Mouse (Mus musculus): Measurements from ENCODE around the gene Emc9. TPM values are rescaled to one million over a fixed set of nuclear protein-coding genes. Genes with fewer than 3 reads are reported as not detected.

The Emc9 gene
- total RNA-seq, 2 experiments from 2014 or later, result 10.5 to 11.2 TPM

DNA sequence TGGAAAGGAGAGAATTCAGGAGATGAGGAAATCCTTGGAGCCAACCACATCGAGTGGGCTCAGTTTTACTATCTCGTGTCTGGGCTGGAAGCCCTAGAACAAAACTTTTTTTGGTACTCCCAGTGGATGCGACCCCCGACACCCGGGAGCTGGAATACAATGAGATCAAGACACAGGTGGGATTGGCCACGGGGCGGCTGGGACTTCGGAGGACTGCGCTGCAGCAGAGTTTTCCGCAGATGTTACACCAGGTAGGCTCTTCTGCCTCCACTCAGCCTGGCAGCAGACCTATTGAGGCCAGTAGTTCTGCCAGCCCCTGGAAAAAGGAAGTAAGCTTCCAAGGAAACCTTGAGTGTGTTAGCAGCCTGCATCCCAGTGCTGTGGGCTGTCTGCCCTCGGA lies 21.9 kb downstream of the Emc9 start:
- ATAC-seq (ENCODE audit: poor library complexity, severe bottlenecking), result no peak

DNA sequence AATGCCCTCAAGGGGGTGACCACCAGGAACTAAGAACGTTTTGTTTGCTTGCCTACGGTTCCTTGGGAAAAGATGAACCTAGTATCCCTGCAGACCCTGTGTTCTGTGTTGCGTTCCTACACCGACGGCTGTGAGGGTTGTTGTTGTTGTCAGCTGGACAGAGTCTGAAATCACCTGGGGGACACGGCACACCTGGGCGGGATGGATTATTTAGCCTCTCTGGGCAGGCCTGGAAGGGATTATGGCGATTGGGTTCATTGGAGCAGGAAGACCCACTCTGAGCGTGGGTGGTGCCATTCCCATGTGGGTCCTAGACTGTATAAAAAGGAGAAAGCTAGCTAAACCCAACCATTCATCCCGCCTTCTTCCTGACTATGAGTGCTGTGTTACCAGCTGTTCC lies 23.2 kb downstream of the Emc9 start:
- ATAC-seq (ENCODE audit: poor library complexity, severe bottlenecking), result no peak

DNA sequence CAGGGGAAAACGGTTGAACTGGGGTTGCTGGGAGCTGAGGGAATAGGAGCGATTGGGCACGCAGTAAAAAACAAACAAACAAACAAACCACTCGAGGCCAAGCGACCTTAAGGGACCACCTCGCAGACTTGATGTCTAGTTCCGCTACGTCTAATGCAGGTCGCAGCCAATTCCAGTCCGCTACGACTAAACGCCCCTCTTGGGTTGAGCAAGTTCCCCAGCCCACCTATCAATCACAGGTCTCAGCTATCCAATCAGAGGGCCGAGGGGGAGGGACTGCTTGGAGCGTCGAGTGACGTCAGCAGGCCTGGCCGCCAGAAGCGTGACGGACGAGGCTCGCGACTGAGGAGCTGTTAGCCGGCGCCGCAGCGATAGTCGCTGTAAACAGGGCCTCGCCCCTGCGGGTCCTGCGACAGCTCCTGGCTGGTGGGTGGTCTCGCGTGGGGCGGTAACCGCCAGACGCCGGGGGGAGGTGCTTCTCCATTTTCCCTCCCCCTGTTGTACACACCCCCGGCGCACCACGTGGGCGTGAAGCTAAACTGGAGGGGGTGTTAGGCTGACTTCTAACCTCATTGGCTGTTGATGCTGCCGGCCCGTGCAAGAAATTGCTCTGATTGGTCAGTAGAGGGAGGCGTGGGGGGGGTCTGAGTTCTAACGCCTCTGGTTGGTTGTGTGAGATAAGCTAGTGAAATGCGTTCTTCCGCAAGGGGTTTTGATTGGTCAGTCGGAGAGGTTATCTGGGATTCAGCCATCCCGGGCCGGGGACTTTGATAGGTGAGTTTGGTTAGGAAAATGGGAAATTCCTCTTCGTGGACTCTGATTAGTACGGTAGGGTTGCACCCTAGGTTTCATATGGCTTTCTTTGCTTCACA lies 24.7 kb downstream of the Emc9 start, which contains the start of gene A730061H03Rik:
Gene A730061H03Rik (minus strand): TSS at position 205 of the 872 bp plus-strand sequence.
- ATAC-seq (ENCODE audit: poor library complexity, severe bottlenecking), result peak; percentile 75

DNA sequence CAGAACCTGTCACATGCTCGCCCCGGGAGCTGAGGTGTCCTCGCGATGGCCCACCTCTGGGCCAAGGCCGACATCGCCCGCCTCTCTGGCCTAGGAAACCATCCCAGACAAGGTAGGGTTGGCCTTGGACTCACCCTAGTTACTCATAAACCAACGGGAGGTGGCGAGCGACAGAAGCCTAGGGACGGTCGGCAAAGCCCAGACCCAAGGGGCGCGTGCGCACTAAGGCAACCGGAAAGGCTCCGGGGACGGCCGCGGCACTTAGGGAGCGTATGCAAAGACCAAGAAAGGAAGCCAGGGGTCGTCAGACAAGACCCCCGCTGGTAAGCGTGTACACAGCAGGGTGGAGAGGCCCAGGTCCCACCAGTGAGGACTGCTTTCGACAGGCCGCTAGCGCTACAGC lies 25.3 kb downstream of the Emc9 start, which contains the start of gene Dcaf11:
Gene Dcaf11 (plus strand): TSS at position 208 of the 403 bp plus-strand sequence.
- peak; percentile 59 for ATAC-seq (ENCODE audit: poor library complexity, severe bottlenecking)

DNA sequence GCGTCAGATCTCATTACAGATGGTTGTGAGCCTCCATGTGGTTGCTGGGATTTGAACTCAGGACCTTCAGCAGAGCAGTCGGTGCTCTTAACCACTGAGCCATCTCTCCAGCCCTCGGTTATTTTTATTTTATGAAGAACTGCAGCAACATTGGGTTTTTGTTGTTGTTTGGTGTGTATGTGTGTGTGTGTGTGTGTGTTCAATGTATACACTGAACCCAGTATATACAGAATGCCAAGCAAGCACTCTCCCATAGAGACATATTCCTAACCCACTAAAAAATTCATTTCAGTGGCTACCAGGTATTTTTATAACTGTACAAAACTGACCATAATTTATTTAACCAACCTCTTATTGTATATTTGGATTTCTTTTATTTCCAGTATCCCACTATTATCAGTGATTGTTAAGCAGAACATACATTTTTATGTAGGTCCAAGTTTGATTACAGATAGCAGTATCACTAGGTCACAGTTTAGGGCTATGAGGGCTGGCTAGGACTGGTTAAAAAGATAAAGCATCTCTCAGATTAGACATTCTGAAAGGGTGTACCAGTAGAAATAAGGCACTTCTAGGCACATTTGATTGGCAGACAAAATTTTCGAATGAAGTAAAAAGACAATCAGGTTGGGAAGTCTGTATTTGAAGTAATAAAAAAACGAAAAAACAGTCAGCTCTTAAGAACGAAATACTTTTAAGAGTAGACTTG lies 26.2 kb downstream of the Emc9 start:
- no peak for ATAC-seq (ENCODE audit: poor library complexity, severe bottlenecking)

DNA sequence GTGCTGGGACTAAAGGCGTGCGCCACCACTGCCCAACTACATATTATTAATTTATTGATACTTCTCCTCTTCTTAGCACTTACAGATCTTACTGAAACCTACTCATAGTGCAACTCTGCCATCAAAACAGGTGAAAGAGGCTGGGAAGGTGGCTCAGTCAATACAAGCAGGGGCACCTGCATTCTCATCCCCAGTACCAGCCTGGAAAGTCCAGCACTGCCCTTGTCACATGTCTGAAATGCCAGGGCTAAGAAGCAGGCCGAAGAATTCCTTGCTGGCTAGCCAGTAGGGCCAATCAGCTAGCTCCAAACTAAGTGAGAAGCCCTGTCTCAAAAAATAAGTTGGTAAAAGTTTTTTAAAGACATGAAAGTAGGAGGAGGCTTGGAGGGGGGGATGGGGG lies 27.5 kb downstream of the Emc9 start:
- no peak for ATAC-seq (ENCODE audit: poor library complexity, severe bottlenecking)

DNA sequence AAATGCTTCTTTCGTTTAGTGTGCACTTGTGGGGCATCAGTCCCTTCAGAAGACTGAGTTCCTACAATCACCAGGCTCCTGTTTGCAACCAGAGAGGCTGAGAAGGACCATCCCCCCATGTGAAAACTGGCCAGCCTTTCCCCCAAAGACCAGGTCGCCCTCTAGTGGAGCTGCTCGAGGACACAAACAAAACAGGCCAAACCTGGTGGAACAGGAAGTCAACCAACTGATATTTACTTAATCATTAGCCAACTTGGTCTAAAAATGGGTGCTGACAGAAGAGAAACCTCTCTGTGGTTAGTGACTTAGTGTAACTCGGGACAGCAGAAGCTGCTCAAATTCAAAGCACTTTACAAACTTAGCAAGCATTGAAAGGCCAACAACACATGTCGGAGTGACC lies 28.1 kb downstream of the Emc9 start:
- ATAC-seq (ENCODE audit: poor library complexity, severe bottlenecking), result peak; percentile 39

DNA sequence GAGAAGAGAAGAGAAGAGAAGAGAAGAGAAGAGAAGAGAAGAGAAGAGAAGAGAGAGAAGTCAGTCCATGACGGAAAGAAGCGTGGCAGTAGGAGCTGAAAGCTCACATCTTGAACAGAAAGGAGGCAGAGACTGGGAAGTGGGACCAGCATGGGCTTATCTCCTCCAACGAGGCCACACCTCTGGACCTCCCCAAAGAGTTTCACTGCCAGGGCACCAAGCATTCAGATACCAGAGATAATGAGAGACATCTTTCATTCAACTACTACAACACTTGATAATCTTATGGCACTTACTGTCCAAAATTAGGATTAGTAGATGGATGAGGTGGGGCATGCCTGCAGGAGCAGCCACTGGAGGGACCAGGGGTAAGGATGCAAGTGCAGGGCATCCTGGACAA lies 29.3 kb downstream of the Emc9 start:
- no peak for ATAC-seq (ENCODE audit: poor library complexity, severe bottlenecking)

DNA sequence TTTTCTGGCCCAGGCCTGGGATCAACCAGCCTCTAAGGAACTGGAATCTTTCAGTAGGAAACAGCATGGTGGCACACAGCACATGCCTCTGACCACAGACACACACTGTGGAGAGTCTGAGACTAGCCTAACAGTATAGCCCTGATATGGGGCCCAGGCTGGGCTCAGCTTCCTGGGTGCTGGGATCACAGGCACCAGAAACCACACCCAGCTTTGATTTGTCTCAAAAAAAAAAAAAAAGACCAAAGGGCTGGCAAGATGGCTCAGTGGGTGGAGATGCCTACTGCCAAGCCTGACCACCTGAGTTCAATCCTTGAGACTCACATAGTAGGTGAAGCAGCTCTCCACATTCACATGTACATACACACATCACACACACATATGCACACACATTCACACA lies 30.5 kb downstream of the Emc9 start:
- no peak for ATAC-seq (ENCODE audit: poor library complexity, severe bottlenecking)

DNA sequence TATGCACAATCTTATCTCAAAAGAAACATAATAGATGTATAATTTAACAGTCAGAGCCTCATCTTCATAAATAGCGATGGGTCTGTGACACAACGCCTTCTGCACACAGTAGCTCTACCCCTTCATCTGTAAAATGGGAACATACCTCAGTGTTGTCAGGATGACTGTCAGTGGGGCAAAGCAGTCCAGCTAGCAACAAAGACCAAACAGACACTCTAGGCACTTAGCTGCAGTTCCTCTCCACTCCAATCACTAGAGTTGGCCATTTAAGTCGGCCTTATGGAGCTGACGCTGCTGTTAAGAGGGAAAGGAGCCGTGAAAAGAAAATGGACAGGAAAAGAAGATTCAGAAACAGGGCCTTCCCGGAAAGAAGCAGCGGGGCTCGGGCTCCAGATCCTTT lies 33.3 kb downstream of the Emc9 start:
- ATAC-seq (ENCODE audit: poor library complexity, severe bottlenecking), result no peak

DNA sequence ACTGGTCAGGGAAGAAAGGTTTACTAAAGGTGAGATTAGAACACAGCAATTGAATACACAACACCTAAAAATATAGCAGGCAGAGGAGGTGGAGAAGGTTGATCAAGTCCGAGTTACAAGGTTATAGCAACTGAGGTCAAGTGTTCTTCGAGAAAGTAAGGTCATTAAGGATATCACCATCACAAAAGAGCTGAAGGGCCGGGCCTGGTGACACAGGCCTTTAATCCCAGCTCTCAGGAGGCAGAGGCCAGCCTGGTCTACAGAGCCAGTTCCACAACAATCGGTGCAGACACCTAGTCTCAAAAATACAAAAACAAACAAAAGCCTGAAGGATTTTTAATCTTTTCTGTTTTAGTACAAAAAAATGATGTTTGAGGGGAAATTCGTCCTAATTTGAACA lies 33.8 kb downstream of the Emc9 start:
- no peak for ATAC-seq (ENCODE audit: poor library complexity, severe bottlenecking)

DNA sequence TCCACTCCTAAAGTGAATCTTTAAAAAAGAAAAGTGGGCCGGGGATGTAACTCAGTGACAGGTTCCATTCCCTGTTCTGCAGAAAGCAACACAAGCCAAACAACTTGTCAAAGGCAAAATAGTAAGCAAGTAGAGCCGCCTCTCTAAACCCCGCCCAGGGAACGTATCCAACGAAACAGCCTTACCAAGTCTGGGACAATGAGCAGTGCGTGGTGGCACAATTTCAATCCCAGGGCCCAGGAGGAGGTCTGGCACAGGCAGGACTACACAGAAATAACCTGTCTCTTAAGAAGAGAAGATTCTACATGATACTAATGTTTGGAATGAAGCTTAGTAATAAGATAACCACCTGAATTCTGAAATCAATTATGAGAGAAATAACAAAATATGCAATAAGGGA lies 34.9 kb downstream of the Emc9 start:
- ATAC-seq (ENCODE audit: poor library complexity, severe bottlenecking), result no peak

DNA sequence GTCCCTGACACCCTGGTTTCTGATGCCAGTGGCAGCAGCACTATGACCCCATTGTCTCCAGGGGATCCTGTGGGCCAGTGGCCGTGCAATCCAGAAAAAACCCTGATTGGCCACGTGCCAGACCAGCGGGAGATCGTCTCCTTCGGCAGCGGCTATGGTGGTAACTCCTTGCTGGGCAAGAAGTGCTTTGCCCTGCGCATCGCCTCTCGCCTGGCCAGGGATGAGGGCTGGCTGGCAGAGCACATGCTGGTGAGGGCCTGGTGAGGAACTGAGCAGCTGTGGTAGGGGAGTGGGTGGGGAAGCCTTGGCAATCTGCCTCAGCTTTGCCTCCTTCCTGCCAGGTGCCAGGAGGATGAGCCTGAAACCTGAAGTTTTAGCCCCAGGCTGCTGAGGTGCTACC lies 40.8 kb downstream of the Emc9 start:
- no peak for ATAC-seq (ENCODE audit: poor library complexity, severe bottlenecking)

DNA sequence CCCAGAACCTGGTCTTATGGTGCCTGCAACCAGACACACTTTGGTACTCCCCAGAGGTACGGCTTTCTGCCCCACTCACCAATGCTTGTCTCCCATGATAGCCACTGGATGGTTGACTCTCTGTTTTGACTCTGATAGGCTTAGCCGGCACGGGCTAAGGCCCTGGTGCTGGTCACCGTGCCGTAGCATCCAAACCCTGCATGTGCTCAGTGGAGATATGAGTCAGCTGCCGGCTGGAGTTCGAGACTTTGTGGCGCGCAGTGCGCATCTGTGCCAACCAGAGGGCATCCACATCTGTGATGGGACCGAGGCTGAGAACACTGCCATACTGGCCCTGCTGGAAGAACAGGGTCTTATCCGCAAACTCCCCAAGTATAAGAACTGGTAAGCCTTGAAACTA lies 42.8 kb downstream of the Emc9 start:
- ATAC-seq (ENCODE audit: poor library complexity, severe bottlenecking), result no peak

DNA sequence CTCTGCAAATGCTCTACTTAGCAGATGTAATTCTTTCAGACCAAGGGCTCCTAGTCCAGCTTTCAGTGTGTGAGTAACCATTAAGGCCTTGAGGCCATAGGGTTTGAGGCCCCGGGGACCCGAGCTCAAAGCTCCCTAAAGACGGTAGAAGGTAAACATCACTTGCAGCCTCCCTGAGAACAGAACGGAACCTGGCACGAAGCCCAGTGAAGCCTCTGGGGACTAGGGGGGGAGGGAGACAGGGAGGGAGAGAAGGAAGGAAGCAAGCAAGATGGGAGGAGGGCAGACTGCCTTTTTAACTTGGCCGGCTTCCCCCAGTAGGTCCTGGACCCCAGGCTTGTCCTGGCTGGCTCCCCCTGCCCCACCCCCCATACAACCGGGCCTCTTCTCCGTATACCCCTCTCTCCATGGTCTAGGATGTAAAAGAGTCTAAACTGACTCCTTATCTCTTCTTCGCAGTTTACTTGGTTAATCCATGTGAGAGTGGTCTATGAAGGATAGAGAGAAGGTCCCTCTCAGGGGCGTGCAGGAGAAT lies 44.2 kb downstream of the Emc9 start:
- no peak for ATAC-seq (ENCODE audit: poor library complexity, severe bottlenecking)

DNA sequence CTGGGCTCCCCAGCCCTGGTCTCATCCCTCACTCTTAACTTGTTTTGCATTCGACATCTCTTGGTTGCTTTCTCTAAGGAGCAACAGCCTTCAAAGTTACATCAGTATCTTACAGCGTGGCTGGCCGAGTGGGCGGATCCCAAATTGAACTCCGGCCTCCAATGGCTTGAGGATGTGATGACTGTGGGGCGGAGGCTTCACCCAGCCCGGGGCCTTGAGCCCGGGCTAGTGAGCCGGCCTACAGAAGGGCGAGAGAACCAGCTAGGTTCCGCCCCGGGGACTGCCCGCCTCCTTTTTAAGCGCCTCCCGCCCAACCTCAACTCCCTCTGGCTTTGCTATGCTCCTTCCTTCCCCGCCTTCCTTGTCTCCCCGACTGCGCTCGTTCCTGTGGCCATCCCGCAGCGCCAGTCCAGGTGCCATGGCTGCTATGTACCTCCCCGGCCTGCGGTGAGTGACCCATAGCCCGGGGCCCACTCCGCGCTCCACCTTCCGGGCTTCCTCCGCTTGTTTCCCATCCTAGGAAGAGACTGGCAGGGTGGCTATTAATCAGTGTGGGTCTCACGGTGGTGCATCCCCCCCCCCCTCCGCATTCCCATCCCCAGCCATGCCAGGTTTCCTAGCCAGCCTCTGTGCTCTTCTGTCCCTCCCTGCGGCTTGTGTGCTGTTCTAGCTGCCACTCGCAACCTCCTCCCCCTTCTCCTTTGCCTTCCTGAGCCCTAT lies 44.9 kb downstream of the Emc9 start, which contains the start of gene Pck2:
Gene Pck2 (plus strand): TSS at position 200 of the 720 bp plus-strand sequence.
- peak; percentile 96 for ATAC-seq (ENCODE audit: poor library complexity, severe bottlenecking)

DNA sequence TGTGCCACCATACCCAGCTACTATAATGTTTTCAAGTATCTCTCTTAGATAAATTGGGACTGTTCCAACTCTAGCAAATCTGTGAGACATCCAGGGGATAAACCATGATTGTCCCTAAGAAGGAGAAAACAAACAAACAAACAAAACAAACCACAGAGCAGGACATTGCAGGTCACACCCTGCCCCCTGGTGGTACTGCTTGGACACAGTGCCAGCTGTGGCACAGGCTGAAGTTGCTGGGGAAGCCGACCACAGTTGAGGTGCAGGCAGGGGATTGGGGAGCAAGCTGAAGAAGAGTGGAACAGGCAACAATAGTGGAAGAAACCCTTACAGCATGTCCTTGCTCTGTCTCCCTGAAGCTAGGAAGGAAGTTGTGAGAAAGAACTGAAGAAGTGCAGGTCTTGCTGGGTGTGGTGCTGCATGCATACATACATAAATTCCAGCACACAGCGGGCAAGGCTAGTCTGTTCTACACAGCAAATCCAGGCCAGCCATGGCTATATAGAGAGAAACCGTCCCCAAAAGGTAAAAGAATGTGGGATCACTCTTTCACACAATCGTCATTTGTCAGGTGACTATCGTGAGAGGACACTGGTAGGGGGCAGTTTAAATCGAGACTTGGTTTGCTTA lies 48.9 kb downstream of the Emc9 start:
- 0 out of 2 replicates have a peak, but pooled peaks have one; percentile 23 for ATAC-seq (ENCODE audit: poor library complexity, severe bottlenecking)
